Mouse (Mus musculus) c-Kit-positive CD71-negative TER-119-negative erythroid progenitor cells, embryonic 14.5 days (primary cell): ENCODE measurements around the gene Tomm7.
A peak's percentile ranks its signal among the peaks of the same experiment; 100 is the strongest.
"Not testable (repeated sequence)": the region's sequence is repeated elsewhere in the genome, so short reads cannot be mapped to it uniquely, and the experiment has no call there.

ENCODE experiments used
- DNase-seq: peaks from one replicate; pipeline ENCODE4 v3.0.0-alpha.2; 2013; ENCODE audit warnings: low read depth

Tomm7 gene

GRCm38 (mm10) chr5:23851160-23851555 is 7.2 kb upstream of the Tomm7 start:
- DNase-seq = not testable (repeated sequence)

- peak; percentile 86 for DNase-seq
Measured at GRCm38 (mm10) chr5:23850345-23851159, 6.6 kb upstream of the Tomm7 start.

GRCm38 (mm10) chr5:23845141-23845540 is 1.2 kb upstream of the Tomm7 start:
- no peak for DNase-seq

DNA sequence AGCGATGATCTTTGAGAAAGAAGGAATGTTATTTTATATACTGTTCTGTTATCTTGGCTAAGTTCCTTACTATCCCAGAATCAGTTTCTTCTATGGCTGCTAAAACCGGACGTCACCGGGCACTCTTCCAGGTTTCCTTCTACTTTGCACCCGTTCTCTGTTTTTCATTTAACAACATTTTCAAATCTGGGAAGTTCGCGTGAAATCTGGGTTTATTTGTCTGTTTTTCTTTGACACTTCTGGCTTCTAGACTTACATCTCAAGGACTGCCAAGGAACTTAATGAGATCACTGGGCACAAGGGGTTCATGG is 525 bp upstream of the Tomm7 start:
- DNase-seq = no peak

DNA sequence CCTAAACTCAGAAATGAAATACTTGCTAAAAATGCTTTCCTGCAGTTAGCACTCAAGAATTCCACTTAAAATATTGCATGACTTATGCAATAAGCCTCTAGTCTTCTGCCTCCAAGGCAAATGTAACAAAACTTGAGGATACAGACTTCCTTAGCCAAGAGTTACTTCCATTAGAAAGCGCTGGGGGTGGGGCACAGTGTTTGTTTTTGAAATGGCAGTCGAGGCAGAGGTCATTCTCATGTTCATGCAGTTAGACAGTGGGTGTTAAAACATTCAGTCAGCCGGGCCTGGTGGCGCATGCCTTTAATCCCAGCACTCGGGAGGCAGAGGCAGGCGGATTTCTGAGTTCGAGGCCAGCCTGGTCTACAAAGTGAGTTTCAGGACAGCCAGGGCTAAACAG is 5.8 kb downstream of the Tomm7 start:
- DNase-seq = no peak

DNA sequence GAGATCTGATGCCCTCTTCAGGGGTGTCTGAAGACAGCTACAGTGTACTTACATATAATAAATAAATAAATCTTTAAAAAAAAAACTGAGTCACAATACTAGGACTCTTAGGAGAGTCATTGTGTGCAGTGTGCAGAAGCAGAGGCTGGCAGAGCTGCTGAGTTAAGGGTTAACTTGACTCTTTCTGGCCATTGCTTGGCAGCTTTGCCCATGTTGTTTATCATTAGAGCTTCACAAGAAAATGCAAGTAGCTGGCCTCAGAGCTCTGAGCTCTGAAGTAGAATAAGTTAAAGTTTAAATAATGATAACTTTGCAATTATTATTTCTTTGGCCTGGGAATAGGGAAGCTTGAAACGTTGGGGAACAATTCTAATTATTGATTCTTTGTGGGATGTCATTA is 8.3 kb downstream of the Tomm7 start:
- DNase-seq = not testable (repeated sequence)

GRCm38 (mm10) chr5:23830897-23831752 is 12.8 kb downstream of the Tomm7 start:
- no peak for DNase-seq

- DNase-seq = peak; percentile 70
Measured at GRCm38 (mm10) chr5:23826321-23827004, 17.5 kb downstream of the Tomm7 start.

DNA sequence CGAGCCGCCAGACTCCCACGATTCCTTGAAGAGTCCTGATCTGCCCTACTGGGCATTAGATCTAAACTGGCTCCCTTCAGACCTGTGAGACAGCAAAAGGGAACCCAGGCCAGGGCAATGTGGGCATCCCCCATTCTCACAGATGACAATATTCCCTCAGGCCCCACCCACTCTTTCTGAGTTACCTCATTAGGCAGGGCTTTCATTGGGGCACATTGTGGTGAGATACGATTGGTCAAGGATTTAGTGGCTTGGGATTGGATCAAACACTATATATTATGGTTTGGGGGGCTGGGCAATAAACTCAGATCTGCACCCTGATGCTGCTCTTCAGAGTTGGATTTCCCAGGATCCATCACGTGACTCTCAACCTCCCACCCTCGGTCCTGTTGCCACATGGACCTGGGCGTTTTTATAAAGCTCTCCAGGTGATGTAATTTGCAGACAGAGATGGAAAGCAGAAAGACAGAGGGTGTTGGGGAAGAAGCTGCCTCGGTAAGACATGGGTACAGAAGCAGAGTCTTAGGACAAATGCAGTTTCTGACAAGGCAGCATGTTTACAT is 19.7 kb downstream of the Tomm7 start:
- DNase-seq = no peak

- DNase-seq = no peak
Measured at GRCm38 (mm10) chr5:23822306-23822705, 21.7 kb downstream of the Tomm7 start.

- DNase-seq = no peak
Measured at GRCm38 (mm10) chr5:23816681-23817080, 27.3 kb downstream of the Tomm7 start.

- DNase-seq = no peak
Measured at GRCm38 (mm10) chr5:23814841-23815240, 29.1 kb downstream of the Tomm7 start.

GRCm38 (mm10) chr5:23792726-23793125 is 51.2 kb downstream of the Tomm7 start:
- no peak for DNase-seq

GRCm38 (mm10) chr5:23789078-23789612 is 54.8 kb downstream of the Tomm7 start:
- no peak for DNase-seq
